23 mouse cellular contexts compared by ENCODE assay signal in the genomic region with DNA sequence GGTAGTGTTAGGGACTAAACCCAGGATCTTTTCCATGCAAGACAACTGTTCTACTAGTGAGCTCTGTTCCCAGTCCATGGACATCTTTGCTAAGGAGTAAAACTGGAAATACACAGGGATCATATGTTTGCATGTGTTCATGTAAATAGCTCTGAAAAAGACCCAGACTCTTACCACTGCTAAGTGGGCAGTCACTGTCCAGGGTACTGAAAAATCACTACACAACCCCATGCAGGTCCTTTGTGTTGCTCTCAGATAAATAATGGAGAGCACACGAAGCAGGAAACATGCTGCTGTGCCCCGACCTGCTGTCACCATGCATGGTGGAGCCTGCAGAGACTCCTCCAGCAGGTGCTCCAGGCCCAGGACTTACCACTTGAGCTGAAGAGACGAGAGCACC. TPM values are rescaled to one million over a fixed set of nuclear protein-coding genes. Genes with fewer than 3 reads are reported as not detected.
DNase-seq lines count a peak whose midpoint lies in the region; ATAC-seq lines count a peak whose summit lies in the region.
"Had no signal": no experiment of that assay in that cellular context is flagged by ENCODE, and none has a peak within 500 bp of the region (broad histone marks: within the 10 kb centered on the region; RNA-seq: fewer than 3 reads in every experiment).

No protein-coding gene starts in this region.

- no peaks in the 10 kb centered on the region for H3K27me3 ChIP-seq in embryonic facial prominence, embryonic 11.5 days (ENCODE audit: control insufficient read depth, insufficient read depth, low read length)
- H3K27me3 ChIP-seq: embryonic facial prominence, embryonic 12.5 days; heart, embryonic 12.5 days; liver, embryonic 15.5 days; midbrain, embryonic 12.5 days had no signal

- WGBS in embryonic facial prominence, embryonic 11.5 days, result 47% methylated on average over 3 of the region's 3 CpGs

- no peak for ATAC-seq in embryonic facial prominence, embryonic 11.5 days (replicated peaks; ENCODE audit: insufficient number of reproducible peaks, low FRiP score, low TSS enrichment, low read depth)
- no peak for ATAC-seq in megakaryocyte, adult 5-6 weeks (ENCODE audit: poor library complexity, severe bottlenecking)
- ATAC-seq: inflammation-experienced regulatory T-cells, adult 6 months had no signal

- intact Hi-C loops in left cerebral cortex, postnatal 10 days (cut with DNase I), result no loop called here

- no peak overlapping the region for H3K27ac ChIP-seq in embryonic facial prominence, embryonic 11.5 days (replicated peaks; ENCODE audit: low read depth, low read length)
- H3K27ac ChIP-seq: embryonic facial prominence, embryonic 12.5 days; liver, embryonic 15.5 days; midbrain, embryonic 12.5 days had no signal

- H3K4me1 ChIP-seq in embryonic facial prominence, embryonic 11.5 days (ENCODE audit: control insufficient read depth, insufficient read depth, low read length), result no peaks in the 10 kb centered on the region
- H3K4me1 ChIP-seq: embryonic facial prominence, embryonic 12.5 days; heart, embryonic 12.5 days; liver, embryonic 15.5 days; midbrain, embryonic 12.5 days had no signal

- H3K4me2 ChIP-seq in embryonic facial prominence, embryonic 11.5 days (ENCODE audit: low read depth, low read length), result no peak overlapping the region
- H3K4me2 ChIP-seq: embryonic facial prominence, embryonic 12.5 days; heart, embryonic 12.5 days; liver, embryonic 15.5 days; midbrain, embryonic 12.5 days had no signal

- H3K4me3 ChIP-seq in embryonic facial prominence, embryonic 11.5 days (ENCODE audit: low read depth, low read length), result no peak overlapping the region
- H3K4me3 ChIP-seq: embryonic facial prominence, embryonic 12.5 days; heart, embryonic 12.5 days; liver, embryonic 15.5 days; midbrain, embryonic 12.5 days; myocyte had no signal

- no peaks in the 10 kb centered on the region for H3K9me3 ChIP-seq in embryonic facial prominence, embryonic 11.5 days (replicated peaks; ENCODE audit: control insufficient read depth, low read length)
- H3K9me3 ChIP-seq: embryonic facial prominence, embryonic 12.5 days; heart, embryonic 12.5 days; liver, embryonic 15.5 days; midbrain, embryonic 12.5 days had no signal

- DNase-seq in embryo, embryonic 10 days (ENCODE audit: low spot score), result peak; percentile 50
- no peak for DNase-seq in embryo, embryonic 9.5 days (ENCODE audit: extremely low spot score)
- DNase-seq in retina, embryonic 14.5 days (ENCODE audit: low spot score), result peak; percentile 43
- DNase-seq in retina, postnatal 1 day, result no peak
- peak; percentile 63 for DNase-seq in embryonic facial prominence, embryonic 11.5 days (ENCODE audit: low spot score)
- DNase-seq in gastrocnemius, postnatal 4 days (ENCODE audit: low spot score in 2 of 2), result no peak
- DNase-seq in left cerebral cortex, postnatal 10 days (ENCODE audit: extremely low spot score in 1 of 2, low spot score in 2 of 2), result no peak
- DNase-seq: adrenal gland, postnatal 14 days; cerebellum, adult 9-10 months; gastrocnemius, postnatal 36 days; heart, postnatal 4 days; kidney, postnatal 25 days; right cerebral cortex, postnatal 4 days; thymus, adult 18-20 months had no signal

- H3K9ac ChIP-seq in embryonic facial prominence, embryonic 11.5 days (replicated peaks; ENCODE audit: low read length), result no peak overlapping the region
- H3K9ac ChIP-seq: embryonic facial prominence, embryonic 12.5 days; heart, embryonic 12.5 days; liver, embryonic 15.5 days; midbrain, embryonic 12.5 days had no signal

- no peaks in the 10 kb centered on the region for H3K36me3 ChIP-seq in embryonic facial prominence, embryonic 11.5 days (replicated peaks; ENCODE audit: control insufficient read depth, insufficient read depth, low read depth, low read length)
- H3K36me3 ChIP-seq: embryonic facial prominence, embryonic 12.5 days; midbrain, embryonic 12.5 days had no signal

RNA-seq across cellular contexts. Expression of a gene that starts 25.6 kb away (rescaled TPM):
- polyA plus RNA-seq in embryonic facial prominence, embryonic 11.5 days (2014; fragmentation: Nextera tagmentation; extraction: Ambion mirVana), result not detected in 2 replicates
- total RNA-seq in gastrocnemius, postnatal 4 days (2021), result not detected
- total RNA-seq in megakaryocyte, adult 5-6 weeks (2015), result not detected in 2 replicates
- not detected in 2 replicates for total RNA-seq in megakaryocyte, adult 5-6 weeks (2017)
- not detected for total RNA-seq in left cerebral cortex, postnatal 10 days (2021)
- total RNA-seq: adrenal gland, postnatal 14 days; gastrocnemius, postnatal 36 days; heart, postnatal 4 days; layer of hippocampus, postnatal 10 days; left cerebral cortex, postnatal 36 days had no signal
- polyA plus RNA-seq: embryonic facial prominence, embryonic 12.5 days; heart, embryonic 12.5 days; inflammation-experienced regulatory T-cells, adult 6 months; liver, embryonic 15.5 days; midbrain, embryonic 12.5 days; myocyte had no signal

RNA-seq across cellular contexts. Expression of a gene that starts 36.7 kb away (rescaled TPM):
- not detected in 2 replicates for polyA plus RNA-seq in embryonic facial prominence, embryonic 11.5 days (2014; fragmentation: Nextera tagmentation; extraction: Ambion mirVana)
- total RNA-seq in gastrocnemius, postnatal 4 days (2021), result not detected
- total RNA-seq in megakaryocyte, adult 5-6 weeks (2015), result not detected in 2 replicates
- total RNA-seq in megakaryocyte, adult 5-6 weeks (2017), result not detected in 2 replicates
- not detected for total RNA-seq in left cerebral cortex, postnatal 10 days (2021)
- total RNA-seq: adrenal gland, postnatal 14 days; gastrocnemius, postnatal 36 days; heart, postnatal 4 days; layer of hippocampus, postnatal 10 days; left cerebral cortex, postnatal 36 days had no signal
- polyA plus RNA-seq: embryonic facial prominence, embryonic 12.5 days; heart, embryonic 12.5 days; inflammation-experienced regulatory T-cells, adult 6 months; liver, embryonic 15.5 days; midbrain, embryonic 12.5 days; myocyte had no signal

RNA-seq across cellular contexts. Expression of a gene that starts 48.6 kb away (rescaled TPM):
- not detected in 2 replicates for polyA plus RNA-seq in embryonic facial prominence, embryonic 11.5 days (2014; fragmentation: Nextera tagmentation; extraction: Ambion mirVana)
- total RNA-seq in gastrocnemius, postnatal 4 days (2021), result not detected
- total RNA-seq in megakaryocyte, adult 5-6 weeks (2015), result not detected in 2 replicates
- not detected in 2 replicates for total RNA-seq in megakaryocyte, adult 5-6 weeks (2017)
- not detected for total RNA-seq in left cerebral cortex, postnatal 10 days (2021)
- total RNA-seq: adrenal gland, postnatal 14 days; gastrocnemius, postnatal 36 days; heart, postnatal 4 days; layer of hippocampus, postnatal 10 days; left cerebral cortex, postnatal 36 days had no signal
- polyA plus RNA-seq: embryonic facial prominence, embryonic 12.5 days; heart, embryonic 12.5 days; inflammation-experienced regulatory T-cells, adult 6 months; liver, embryonic 15.5 days; midbrain, embryonic 12.5 days; myocyte had no signal

RNA-seq across cellular contexts. Expression of a gene that starts 57.0 kb away (rescaled TPM):
- polyA plus RNA-seq in embryonic facial prominence, embryonic 11.5 days (2014; fragmentation: Nextera tagmentation; extraction: Ambion mirVana), result not detected in 2 replicates
- total RNA-seq in gastrocnemius, postnatal 4 days (2021), result not detected
- total RNA-seq in megakaryocyte, adult 5-6 weeks (2015), result not detected in 2 replicates
- total RNA-seq in megakaryocyte, adult 5-6 weeks (2017), result not detected in 2 replicates
- not detected for total RNA-seq in left cerebral cortex, postnatal 10 days (2021)
- total RNA-seq: adrenal gland, postnatal 14 days; gastrocnemius, postnatal 36 days; heart, postnatal 4 days; layer of hippocampus, postnatal 10 days; left cerebral cortex, postnatal 36 days had no signal
- polyA plus RNA-seq: embryonic facial prominence, embryonic 12.5 days; heart, embryonic 12.5 days; inflammation-experienced regulatory T-cells, adult 6 months; liver, embryonic 15.5 days; midbrain, embryonic 12.5 days; myocyte had no signal

Comparison
In these comparisons a context has a peak if more than half of its experiments do, and no peak if none do; other contexts are left out.
1. DNase-seq: peak in embryo, embryonic 10 days (single experiment), retina, embryonic 14.5 days (single experiment) and embryonic facial prominence, embryonic 11.5 days (single experiment); none in embryo, embryonic 9.5 days (single experiment), retina, postnatal 1 day (single experiment), gastrocnemius, postnatal 4 days (0 of 2) and left cerebral cortex, postnatal 10 days (0 of 2).